Mouse (Mus musculus) MEL (cell line): Measurements from ENCODE around the gene Ess2.

Source experiments
- CTCF ChIP-seq, 3 experiments: IDR thresholded peaks in 2 of 3; conservative IDR thresholded peaks in 1 of 3; 2 replicates each; pipeline ENCODE4 v1.5.1; 2011 to 2012; ENCODE audit warnings: low read length in 3 of 3, low read depth in 2 of 3, mild to moderate bottlenecking in 2 of 3, improper control_type of control experiment in 1 of 3, inconsistent platforms in 1 of 3, mixed read lengths in 1 of 3, moderate library complexity in 1 of 3; ENCODE audit not compliant: control insufficient read depth in 1 of 3, insufficient read depth in 1 of 3, poor library complexity in 1 of 3, severe bottlenecking in 1 of 3
- E2F4 ChIP-seq: IDR thresholded peaks from 2 replicates; pipeline ENCODE4 v1.6.1; 2011; ENCODE audit warnings: low read depth, low read length, improper control_type of control experiment, borderline replicate concordance
- EP300 ChIP-seq, 2 experiments: IDR thresholded peaks; 2 replicates each; pipeline ENCODE4 v1.6.1; 2011; ENCODE audit warnings: improper control_type of control experiment in 2 of 2, low read length in 2 of 2, low read depth in 1 of 2, mild to moderate bottlenecking in 1 of 2
- GABPA ChIP-seq: IDR thresholded peaks from 2 replicates; pipeline ENCODE4 v1.6.1; 2012; ENCODE audit warnings: low read depth, mild to moderate bottlenecking, inconsistent platforms, low read length, improper control_type of control experiment, moderate library complexity
- GATA1 ChIP-seq: IDR thresholded peaks from 2 replicates; pipeline ENCODE4 v1.6.1; 2011; ENCODE audit warnings: low read depth, low read length, improper control_type of control experiment
- HCFC1 ChIP-seq: IDR thresholded peaks from 2 replicates; pipeline ENCODE4 v1.6.1; 2012; ENCODE audit warnings: low read depth, mild to moderate bottlenecking, inconsistent platforms, low read length, improper control_type of control experiment, moderate library complexity
- MAFK ChIP-seq: IDR thresholded peaks from 2 replicates; pipeline ENCODE4 v1.6.1; 2011; ENCODE audit warnings: low read depth, mild to moderate bottlenecking, low read length, improper control_type of control experiment, borderline replicate concordance
- MAZ ChIP-seq: IDR thresholded peaks from 2 replicates; pipeline ENCODE4 v1.6.1; 2012; ENCODE audit warnings: low read depth, mild to moderate bottlenecking, inconsistent platforms, low read length, improper control_type of control experiment
- POLR2AphosphoS2 ChIP-seq: IDR thresholded peaks from 2 replicates; pipeline ENCODE4 v1.6.1; 2011; ENCODE audit warnings: low read length, improper control_type of control experiment

DNA sequence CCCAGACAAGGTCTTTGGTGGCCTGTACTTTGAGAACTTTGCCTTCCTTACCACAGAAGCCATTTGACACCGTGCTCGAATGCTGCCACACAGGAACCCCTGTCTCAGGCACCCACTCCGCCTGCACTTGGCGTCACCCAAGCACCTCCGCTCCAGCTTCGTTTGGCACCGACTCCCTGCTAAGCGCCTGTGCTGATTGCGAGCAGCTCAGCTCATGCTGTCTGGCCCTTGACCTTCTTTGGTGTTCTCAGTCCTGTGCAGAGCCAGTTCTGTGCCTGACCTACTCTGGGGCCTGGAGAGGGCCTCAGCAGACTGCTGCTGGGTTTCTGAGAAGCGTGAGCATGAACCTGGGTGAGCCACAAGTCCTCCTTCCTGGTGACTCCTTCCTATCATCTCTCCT is 25.6 kb upstream of the Ess2 start:
- no peak for TF ChIP-seq E2F4
- no peak for TF ChIP-seq MAZ
- no peak for TF ChIP-seq CTCF (IDR thresholded peaks at IDR 0.05 in 2 of 3, conservative IDR thresholded peaks at IDR 0.05 in 1 of 3; ENCODE audit: control insufficient read depth in 1 of 3, insufficient read depth in 1 of 3, low read depth in 2 of 3, low read length in 3 of 3, poor library complexity in 1 of 3, severe bottlenecking in 1 of 3)
- TF ChIP-seq EP300 (IDR thresholded peaks at IDR 0.05; ENCODE audit: low read depth in 1 of 2, low read length in 2 of 2) = no peak
- no peak for TF ChIP-seq GABPA
- no peak for TF ChIP-seq HCFC1
- TF ChIP-seq GATA1 = no peak
- no peak for TF ChIP-seq POLR2AphosphoS2
- TF ChIP-seq MAFK = no peak
